Mouse (Mus musculus): ENCODE measurements around the gene Hist1h3g. TPM values are rescaled to one million over a fixed set of nuclear protein-coding genes. Genes with fewer than 3 reads are reported as not detected.

Hist1h3g gene
- polyA plus RNA-seq, 1 experiment from 2014 or later: 5.4 TPM

GRCm38 (mm10) chr13:23517603-23518294, 17.5 kb upstream of the Hist1h3g start:
- H3K4me3 ChIP-seq: peak overlapping the region; percentile 51
- WGBS: under 1% methylated on average over 27 of the region's 27 CpGs
- H3K27me3 ChIP-seq: no peaks in the 10 kb centered on the region
- peak overlapping the region; percentile 88 for H3K27ac ChIP-seq
- H3K9me3 ChIP-seq: no peaks in the 10 kb centered on the region
- H3K4me1 ChIP-seq: peaks cover 2% of the 10 kb centered on the region; the same call in 1 of the 2 replicates
- H3K9ac ChIP-seq: no peak overlapping the region
- peak overlapping the region; percentile 77 for H3K4me2 ChIP-seq
- no peaks in the 10 kb centered on the region for H3K36me3 ChIP-seq
- ATAC-seq (ENCODE audit: insufficient number of reproducible peaks, low FRiP score, low TSS enrichment, low read depth): peak; percentile 86

- Histone ChIP-seq H3K4me3 (peak overlapping the region; percentile 51), H3K27ac (0 out of 2 replicates have a peak overlapping the region, but pooled peaks have one; percentile 88), H3K4me2 (peak overlapping the region; percentile 77), H3K27me3 (no peaks in the 10 kb centered on the region), H3K4me1 (peaks cover 2% of the 10 kb centered on the region; the same call in 1 of the 2 replicates), H3K36me3 (no peaks in the 10 kb centered on the region), H3K9ac (no peak overlapping the region), H3K9me3 (no peaks in the 10 kb centered on the region)
- no peak for ATAC-seq (ENCODE audit: insufficient number of reproducible peaks, low FRiP score, low TSS enrichment, low read depth)
- under 1% methylated on average over 6 of the region's 6 CpGs for WGBS
These were observed 17.0 kb upstream of the Hist1h3g start for GRCm38 (mm10) chr13:23518295-23518603.

- H3K9me3 ChIP-seq: no peaks in the 10 kb centered on the region
- no peaks in the 10 kb centered on the region for H3K27me3 ChIP-seq
- peak overlapping the region; percentile 51 for H3K4me3 ChIP-seq
- H3K36me3 ChIP-seq: no peaks in the 10 kb centered on the region
- peak overlapping the region; percentile 78 for H3K27ac ChIP-seq
- WGBS: under 1% methylated on average over 6 of the region's 6 CpGs
- no peak overlapping the region for H3K9ac ChIP-seq
- H3K4me1 ChIP-seq: peaks cover 2% of the 10 kb centered on the region; the same call in 1 of the 2 replicates
- 0 out of 2 replicates have a peak, but pooled peaks have one; percentile 32 for ATAC-seq (ENCODE audit: insufficient number of reproducible peaks, low FRiP score, low TSS enrichment, low read depth)
- H3K4me2 ChIP-seq: peak overlapping the region; percentile 56
These were observed 16.3 kb upstream of the Hist1h3g start for GRCm38 (mm10) chr13:23518885-23519284.

- Histone ChIP-seq H3K9me3 (no peaks in the 10 kb centered on the region), H3K4me3 (peak overlapping the region; percentile 51), H3K9ac (no peak overlapping the region), H3K27me3 (no peaks in the 10 kb centered on the region), H3K4me2 (peak overlapping the region; percentile 56), H3K27ac (peak overlapping the region; percentile 78), H3K36me3 (no peaks in the 10 kb centered on the region), H3K4me1 (peaks cover 2% of the 10 kb centered on the region; the same call in 1 of the 2 replicates)
- under 1% methylated on average over 10 of the region's 10 CpGs for WGBS
- ATAC-seq (ENCODE audit: insufficient number of reproducible peaks, low FRiP score, low TSS enrichment, low read depth): peak; percentile 25; the same call in 1 of the 2 replicates
These were observed 15.8 kb upstream of the Hist1h3g start for GRCm38 (mm10) chr13:23519416-23519815.

- Histone ChIP-seq H3K9me3 (no peaks in the 10 kb centered on the region), H3K4me3 (peak overlapping the region; percentile 7), H3K9ac (no peak overlapping the region), H3K4me2 (peak overlapping the region; percentile 12; the same call in 1 of the 2 replicates), H3K27ac (no peak overlapping the region), H3K4me1 (peaks cover 10% of the 10 kb centered on the region; the same call in 1 of the 2 replicates), H3K36me3 (no peaks in the 10 kb centered on the region), H3K27me3 (no peaks in the 10 kb centered on the region)
- WGBS: 1% methylated on average over 14 of the region's 14 CpGs
- no peak for ATAC-seq (ENCODE audit: insufficient number of reproducible peaks, low FRiP score, low TSS enrichment, low read depth)
These were observed 13.5 kb upstream of the Hist1h3g start for GRCm38 (mm10) chr13:23521703-23522102.

- Histone ChIP-seq H3K9ac (no peak overlapping the region), H3K27ac (no peak overlapping the region), H3K4me3 (no peak overlapping the region), H3K27me3 (no peaks in the 10 kb centered on the region), H3K36me3 (no peaks in the 10 kb centered on the region), H3K4me2 (no peak overlapping the region), H3K4me1 (peaks cover 11% of the 10 kb centered on the region; the same call in 1 of the 2 replicates), H3K9me3 (no peaks in the 10 kb centered on the region)
- 65% methylated on average over 5 of the region's 5 CpGs for WGBS
- ATAC-seq (ENCODE audit: insufficient number of reproducible peaks, low FRiP score, low TSS enrichment, low read depth): no peak
These were observed 11.2 kb upstream of the Hist1h3g start for GRCm38 (mm10) chr13:23523976-23524375.

- H3K27me3 ChIP-seq: no peaks in the 10 kb centered on the region
- ATAC-seq (ENCODE audit: insufficient number of reproducible peaks, low FRiP score, low TSS enrichment, low read depth): no peak
- WGBS: 10% methylated on average over 5 of the region's 5 CpGs
- no peaks in the 10 kb centered on the region for H3K36me3 ChIP-seq
- no peaks in the 10 kb centered on the region for H3K9me3 ChIP-seq
- H3K4me1 ChIP-seq: peaks cover 11% of the 10 kb centered on the region; the same call in 1 of the 2 replicates
- H3K4me3 ChIP-seq: no peak overlapping the region
- H3K9ac ChIP-seq: no peak overlapping the region
- H3K27ac ChIP-seq: no peak overlapping the region
- no peak overlapping the region for H3K4me2 ChIP-seq
These were observed 10.6 kb upstream of the Hist1h3g start for GRCm38 (mm10) chr13:23524654-23525053.

GRCm38 (mm10) chr13:23525901-23526300, 9.3 kb upstream of the Hist1h3g start:
- Histone ChIP-seq H3K9ac (no peak overlapping the region), H3K27ac (no peak overlapping the region), H3K36me3 (no peaks in the 10 kb centered on the region), H3K27me3 (no peaks in the 10 kb centered on the region), H3K4me2 (peak overlapping the region; percentile 49), H3K4me1 (peaks cover 11% of the 10 kb centered on the region; the same call in 1 of the 2 replicates), H3K9me3 (no peaks in the 10 kb centered on the region), H3K4me3 (peak overlapping the region; percentile 50)
- 2% methylated on average over 10 of the region's 10 CpGs for WGBS
- ATAC-seq (ENCODE audit: insufficient number of reproducible peaks, low FRiP score, low TSS enrichment, low read depth): no peak

- Histone ChIP-seq H3K9ac (no peak overlapping the region), H3K4me3 (peak overlapping the region; percentile 50), H3K36me3 (no peaks in the 10 kb centered on the region), H3K27me3 (no peaks in the 10 kb centered on the region), H3K4me1 (peaks cover 11% of the 10 kb centered on the region; the same call in 1 of the 2 replicates), H3K9me3 (no peaks in the 10 kb centered on the region), H3K27ac (peak overlapping the region; percentile 77), H3K4me2 (peak overlapping the region; percentile 49)
- WGBS: under 1% methylated on average over 17 of the region's 17 CpGs
- peak; percentile 48; the same call in 1 of the 2 replicates for ATAC-seq (ENCODE audit: insufficient number of reproducible peaks, low FRiP score, low TSS enrichment, low read depth)
These were observed 8.9 kb upstream of the Hist1h3g start for GRCm38 (mm10) chr13:23526312-23526711.

- Histone ChIP-seq H3K27ac (no peak overlapping the region), H3K4me2 (no peak overlapping the region)
- WGBS: 61% methylated on average over 5 of the region's 5 CpGs
These were observed 6.2 kb upstream of the Hist1h3g start for GRCm38 (mm10) chr13:23529005-23529404.

GRCm38 (mm10) chr13:23529480-23530165, 5.6 kb upstream of the Hist1h3g start:
- H3K27ac ChIP-seq: peak overlapping the region; percentile 94
- H3K4me2 ChIP-seq: peak overlapping the region; percentile 75
- peak overlapping the region; percentile 45 for H3K4me3 ChIP-seq
- H3K36me3 ChIP-seq: no peaks in the 10 kb centered on the region
- ATAC-seq (ENCODE audit: insufficient number of reproducible peaks, low FRiP score, low TSS enrichment, low read depth): no peak
- H3K9ac ChIP-seq: 0 out of 2 replicates have a peak overlapping the region, but pooled peaks have one; percentile 17
- H3K9me3 ChIP-seq: no peaks in the 10 kb centered on the region
- peaks cover 26% of the 10 kb centered on the region for H3K4me1 ChIP-seq
- H3K27me3 ChIP-seq: no peaks in the 10 kb centered on the region
- WGBS: 25% methylated on average over 2 of the region's 2 CpGs

More at GRCm38 (mm10) chr13:23529005-23529404, 6.2 kb upstream of the Hist1h3g start:
- Histone ChIP-seq H3K9ac (no peak overlapping the region), H3K4me3 (no peak overlapping the region), H3K4me1 (peaks cover 24% of the 10 kb centered on the region), H3K27me3 (no peaks in the 10 kb centered on the region), H3K36me3 (no peaks in the 10 kb centered on the region), H3K9me3 (no peaks in the 10 kb centered on the region)
- no peak for ATAC-seq (ENCODE audit: insufficient number of reproducible peaks, low FRiP score, low TSS enrichment, low read depth)

All from limb, embryonic 15.5 days (tissue).